Mouse (Mus musculus) urinary bladder, postnatal 14 days (tissue): ENCODE data around the gene Tvp23a.

Experiments
- DNase-seq: peaks from one replicate; pipeline ENCODE4 v3.0.0; 2021; ENCODE audit warnings: low spot score

The Tvp23a gene

DNA sequence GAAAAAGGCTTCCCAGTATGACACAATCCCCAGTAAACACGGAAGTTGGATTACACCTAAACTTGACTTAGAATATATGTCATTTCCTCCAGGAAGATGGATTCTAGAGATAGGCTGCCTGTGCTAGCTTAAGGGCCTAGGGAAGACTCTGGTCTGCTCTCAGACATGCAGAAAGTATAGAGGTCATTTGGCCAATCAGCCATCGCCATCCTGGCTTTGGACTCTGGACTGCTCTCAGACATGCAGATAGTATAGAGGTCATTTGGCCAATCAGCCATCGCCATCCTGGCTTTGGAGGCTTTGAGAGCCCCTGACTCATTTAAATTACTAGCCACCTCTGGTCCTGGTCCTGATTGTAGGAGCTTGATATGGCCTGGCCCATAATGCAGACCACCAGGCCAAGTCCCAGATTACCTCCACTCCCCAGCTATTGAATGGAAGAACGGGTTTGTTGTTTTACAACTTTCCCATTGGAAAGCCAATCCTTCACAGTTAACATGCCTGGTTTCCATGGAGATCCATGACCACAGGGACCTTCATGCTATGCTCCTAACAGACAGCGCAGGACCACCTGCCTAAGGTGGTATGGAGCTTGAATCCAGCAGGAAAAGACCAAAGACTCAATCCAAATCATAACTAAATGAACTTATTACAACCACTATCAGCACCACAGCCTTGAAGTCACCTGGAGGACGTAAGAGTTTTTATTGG lies 6.9 kb upstream of the Tvp23a start:
- no peak for DNase-seq

DNA sequence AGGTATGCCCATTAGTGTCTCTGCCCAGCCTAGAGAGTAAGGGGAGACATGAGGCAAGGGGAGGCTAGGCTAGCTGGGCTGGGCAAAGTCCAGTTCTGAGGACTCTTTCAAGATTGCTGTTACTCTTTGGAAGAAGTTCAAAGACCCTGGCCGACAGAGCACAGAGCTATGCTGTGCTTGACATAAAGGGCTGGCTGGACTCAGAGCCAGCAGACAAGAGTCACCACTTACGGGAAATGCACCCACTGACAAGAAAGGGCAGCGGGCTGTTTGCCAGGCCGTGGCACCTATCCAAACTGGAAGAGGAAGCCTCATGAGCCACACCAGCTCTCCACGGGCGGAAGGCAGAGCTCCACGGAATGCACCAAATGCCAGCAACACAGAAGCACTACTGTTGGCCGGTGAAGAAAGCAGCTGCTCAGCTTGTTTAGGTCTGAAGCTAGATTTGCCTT lies 5.3 kb upstream of the Tvp23a start:
- peak; percentile 78 for DNase-seq

DNA sequence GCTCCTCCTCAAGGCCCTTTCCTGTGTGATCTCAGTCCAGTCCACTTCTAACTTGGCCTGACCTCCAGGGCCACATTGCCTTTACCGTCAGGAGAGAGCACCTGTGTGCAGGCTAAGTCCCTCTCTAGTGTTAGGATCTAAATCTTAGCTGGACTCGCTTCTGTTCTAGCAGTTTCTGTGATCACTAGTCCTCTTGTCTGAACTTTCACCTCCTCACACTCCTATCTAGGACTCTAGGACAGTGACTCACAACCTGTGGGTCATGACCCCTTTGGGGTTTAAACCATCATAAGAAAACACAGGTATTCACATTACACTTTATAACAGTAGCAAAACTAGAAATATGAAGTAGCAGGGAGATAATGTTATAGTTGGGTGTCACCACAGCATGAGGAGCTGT lies 4.7 kb upstream of the Tvp23a start:
- DNase-seq: no peak

DNA sequence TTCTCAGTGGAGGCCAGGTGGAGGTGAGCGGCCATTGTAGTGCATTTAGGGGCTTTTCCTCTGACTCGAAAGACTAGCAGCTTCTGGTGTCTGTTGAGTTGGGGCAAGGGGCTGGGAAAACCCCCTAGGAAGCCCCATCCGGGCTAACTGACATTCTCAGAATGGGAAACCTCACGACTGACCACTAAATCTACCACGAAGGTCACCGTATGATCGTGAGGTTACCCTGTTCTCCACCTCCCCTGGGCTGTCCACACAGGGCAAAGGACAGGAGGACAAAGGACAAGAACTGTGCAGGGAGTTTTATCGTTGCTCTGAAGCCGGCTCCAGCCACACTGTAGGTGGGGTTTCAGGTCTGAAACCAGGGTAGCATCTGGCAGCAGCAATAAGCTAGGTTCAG lies 1.8 kb upstream of the Tvp23a start:
- no peak for DNase-seq

DNA sequence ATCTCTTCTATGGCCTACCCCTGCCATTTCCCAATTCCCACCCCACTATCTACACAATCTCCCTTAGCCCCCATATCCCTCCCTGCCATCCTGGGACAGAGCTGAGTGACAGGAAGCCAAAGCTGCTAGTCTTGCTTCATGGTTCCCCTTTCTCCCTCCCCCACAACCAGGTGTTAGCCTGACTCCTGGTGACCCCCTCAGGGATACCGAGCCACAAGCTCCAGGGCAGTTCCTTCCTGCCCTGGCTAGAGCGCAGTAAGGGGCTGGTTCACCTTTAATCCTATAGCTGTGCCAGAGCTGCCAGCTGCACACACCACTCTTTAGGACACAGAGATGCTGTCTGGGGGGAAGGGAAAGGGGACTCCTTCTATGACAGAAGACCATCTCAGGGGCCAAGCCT lies 619 bp upstream of the Tvp23a start:
- no peak for DNase-seq

DNA sequence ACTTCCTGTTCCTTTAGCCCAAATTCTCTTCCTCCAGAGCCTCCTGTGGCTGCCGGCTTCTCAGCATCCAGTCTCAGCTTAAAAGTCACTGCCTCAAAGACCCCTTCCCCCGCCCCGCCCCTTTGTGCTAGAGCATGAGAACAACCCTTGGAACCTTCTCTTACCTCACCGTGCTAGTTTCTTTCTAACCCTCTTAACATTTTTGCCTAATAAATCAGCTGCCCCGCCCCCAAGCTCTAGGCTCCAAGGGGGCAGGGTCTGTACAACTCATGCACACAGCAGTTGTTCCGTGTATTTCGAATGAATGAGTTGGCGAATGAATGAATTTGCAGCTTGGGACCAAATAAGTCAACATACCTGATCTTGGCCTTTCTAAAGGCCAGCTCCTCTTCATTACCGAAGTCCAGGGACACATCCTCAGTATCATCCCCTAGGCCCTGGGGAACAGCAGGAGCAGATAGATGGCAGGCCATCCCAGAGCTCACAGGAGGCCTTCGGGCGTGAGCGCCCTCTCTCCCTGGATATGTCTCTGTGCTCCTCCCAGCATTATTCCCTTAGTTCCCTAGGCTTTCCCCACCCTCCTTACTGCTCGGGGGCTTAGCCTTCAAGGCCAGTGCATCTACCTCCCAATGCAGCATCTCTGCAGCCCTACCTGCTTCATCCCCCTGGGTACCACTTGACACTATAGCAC lies 444 bp downstream of the Tvp23a start:
- DNase-seq: no peak

DNA sequence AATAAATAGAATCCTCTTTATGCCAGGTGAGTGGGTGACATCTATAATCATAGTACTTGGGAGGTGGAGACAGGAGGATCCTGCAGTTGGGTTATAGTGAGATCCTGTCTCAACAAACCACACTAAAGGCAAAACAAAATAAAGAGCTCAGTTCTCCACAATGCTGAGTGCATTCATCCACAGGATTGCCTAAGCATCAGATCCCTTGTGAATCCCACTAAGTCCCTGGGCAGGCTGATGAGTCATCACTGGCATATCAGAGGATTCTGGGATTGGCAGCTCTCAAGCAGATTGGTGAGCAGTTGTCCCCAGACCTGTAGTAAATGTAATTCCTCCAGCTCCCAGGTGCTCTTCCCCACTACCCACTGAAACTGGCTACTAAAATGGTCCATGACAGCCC lies 3.4 kb downstream of the Tvp23a start:
- no peak for DNase-seq

DNA sequence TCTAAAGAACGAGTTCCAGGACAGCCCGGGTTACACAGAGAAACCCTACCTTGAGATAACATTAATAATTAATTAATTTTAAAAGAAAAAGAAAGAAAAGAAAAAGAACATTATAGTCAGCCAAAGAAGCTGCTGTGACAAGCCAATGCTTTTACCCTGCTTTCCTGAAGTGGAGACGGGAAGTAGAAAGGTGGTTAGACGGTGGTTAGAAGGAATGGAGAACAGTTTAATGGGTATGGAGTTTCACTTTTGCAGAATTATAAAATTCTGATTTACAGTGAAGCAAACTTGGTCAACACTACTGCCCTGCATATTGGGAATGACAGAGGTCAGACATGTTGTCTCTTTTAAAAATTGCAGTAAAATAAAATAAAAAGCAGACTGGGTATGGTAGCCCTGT lies 5.4 kb downstream of the Tvp23a start:
- no peak for DNase-seq

DNA sequence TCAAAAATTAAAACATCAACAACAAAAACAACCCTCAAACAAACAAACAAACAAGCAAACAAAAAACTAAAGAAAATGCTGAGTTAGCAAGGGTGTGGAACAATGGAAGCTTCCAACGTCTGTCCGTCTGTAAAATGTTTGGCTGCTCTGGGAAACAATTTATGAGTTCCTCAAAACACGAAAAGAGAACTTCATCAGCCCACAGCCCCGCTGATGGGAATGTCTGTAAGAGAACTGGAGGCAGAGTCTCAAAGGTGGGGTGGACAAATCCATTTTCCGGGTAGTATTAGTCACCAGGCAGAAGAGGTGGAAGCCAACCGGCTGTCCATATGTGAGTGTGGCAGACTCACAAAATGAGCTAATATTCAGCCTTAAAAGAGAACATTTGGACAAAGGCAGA lies 5.8 kb downstream of the Tvp23a start:
- no peak for DNase-seq

DNA sequence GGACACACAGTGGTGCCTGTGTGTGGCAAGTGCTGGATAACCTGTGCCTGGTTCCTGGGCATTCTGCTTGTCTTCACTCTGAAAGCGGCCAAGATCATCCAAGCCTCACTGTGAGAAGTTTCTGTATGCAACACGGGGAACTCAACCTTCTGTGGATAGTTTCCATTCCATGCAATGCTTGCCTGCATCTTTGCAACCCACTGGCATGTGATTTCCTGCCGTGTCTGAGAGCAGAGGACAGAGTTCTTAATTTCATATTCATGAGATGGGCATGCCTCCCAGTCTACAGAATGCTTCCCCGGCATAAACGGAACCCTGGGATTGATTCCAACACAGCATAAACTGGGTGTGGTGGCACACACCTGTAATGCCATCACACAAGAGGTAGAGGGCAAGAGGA lies 9.1 kb downstream of the Tvp23a start:
- DNase-seq: no peak

DNA sequence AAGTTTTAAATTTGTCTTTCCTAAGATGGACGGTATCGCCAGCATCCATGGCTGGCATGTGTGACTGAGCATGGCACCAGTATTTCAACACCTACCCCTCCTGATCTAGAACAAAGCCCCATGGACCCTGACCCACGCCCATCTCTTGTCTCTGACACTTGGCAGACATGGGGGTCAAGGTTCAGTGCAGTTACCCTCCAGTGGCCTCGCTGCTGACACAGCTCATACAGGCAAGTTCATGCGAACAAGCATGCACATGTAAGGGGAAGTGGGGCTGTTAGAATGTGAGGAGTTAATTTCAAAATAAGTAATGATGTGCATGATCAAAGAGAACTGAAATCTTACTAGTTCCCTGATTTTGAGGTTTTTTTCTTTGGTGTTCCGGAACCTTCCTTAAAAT lies 11.0 kb downstream of the Tvp23a start:
- DNase-seq: no peak

DNA sequence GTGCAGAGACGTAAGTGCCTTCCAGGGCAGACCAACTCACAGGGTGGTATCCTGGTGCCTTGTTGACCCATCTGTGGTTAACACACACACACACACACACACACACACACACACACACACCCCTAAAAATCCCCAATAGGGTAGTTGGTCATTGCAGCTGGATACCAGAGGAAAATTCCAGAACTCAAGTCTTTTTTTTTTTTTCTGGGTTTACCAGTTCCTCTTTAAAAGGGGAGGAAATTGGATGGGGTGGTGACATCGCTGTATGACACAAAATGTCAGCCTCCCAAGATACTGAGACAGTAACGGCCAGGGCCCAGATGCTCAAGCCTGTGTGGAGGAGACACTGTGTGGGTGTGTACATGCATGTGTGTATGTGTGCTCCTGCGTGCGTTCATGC lies 13.8 kb downstream of the Tvp23a start:
- no peak for DNase-seq

DNA sequence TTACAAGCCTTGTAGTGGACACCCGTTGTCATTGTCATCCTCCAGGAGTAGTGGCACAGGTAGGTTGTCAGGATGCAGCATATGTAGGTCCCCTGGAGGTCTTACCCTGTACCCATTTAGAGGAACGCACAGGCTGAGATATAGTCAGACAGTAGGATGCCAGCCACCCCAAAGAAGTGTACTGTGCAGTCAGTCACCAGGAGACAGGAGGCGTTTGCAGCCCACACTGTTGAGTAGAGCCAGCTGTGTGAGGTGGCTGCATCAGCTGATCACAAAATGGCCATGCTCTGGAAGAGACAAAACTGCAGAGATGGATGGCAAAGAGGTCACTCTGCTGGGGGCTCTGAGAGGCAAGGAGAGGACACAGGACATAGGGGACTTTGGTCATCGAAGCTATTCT lies 14.8 kb downstream of the Tvp23a start:
- no peak for DNase-seq

DNA sequence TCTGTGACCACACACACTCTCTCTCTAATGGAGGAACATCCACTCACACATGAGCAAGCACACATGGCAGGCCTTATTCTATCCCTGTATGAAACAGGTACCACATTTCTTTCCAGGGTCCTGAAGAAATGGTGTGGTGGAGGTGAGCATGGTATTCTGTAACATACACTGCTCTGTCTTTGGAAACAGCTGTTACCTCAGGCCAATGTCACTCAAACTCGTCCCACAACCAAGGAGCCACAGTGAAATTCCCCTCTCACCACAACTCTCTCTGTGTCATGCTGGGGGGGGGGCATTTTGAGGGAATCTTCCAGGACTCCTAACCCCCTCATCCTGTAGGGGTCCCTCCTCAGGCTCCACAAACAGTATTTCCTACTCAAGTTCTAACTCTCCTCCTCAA lies 15.3 kb downstream of the Tvp23a start:
- DNase-seq: no peak

DNA sequence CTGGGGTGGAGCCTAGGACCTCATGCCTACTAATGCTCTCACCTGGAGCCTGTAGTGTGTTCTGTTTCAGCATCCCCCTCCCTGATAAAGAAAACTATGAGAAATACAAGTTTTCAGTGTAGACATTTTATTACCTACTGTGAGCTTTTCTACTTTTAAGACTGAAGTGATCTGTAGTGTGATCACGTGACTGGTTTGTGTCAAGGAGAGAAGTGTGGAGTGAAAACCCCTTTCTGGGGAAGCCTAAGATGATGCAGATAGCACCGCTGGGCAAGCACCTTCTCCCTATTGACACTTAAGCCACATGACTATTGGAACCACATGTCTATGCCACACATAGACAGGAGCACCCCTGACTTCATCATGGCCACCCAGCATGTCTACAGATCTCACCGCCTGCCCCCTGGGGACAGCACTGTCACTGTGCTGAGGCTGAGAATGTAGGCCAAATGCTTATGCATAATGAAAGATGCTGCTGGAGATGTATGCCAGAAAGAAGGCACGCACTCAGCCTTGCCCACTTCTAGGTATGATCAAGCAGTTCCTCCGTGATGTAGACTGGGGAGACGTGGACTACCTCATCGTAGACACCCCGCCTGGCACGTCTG lies 26.6 kb downstream of the Tvp23a start:
- no peak for DNase-seq

DNA sequence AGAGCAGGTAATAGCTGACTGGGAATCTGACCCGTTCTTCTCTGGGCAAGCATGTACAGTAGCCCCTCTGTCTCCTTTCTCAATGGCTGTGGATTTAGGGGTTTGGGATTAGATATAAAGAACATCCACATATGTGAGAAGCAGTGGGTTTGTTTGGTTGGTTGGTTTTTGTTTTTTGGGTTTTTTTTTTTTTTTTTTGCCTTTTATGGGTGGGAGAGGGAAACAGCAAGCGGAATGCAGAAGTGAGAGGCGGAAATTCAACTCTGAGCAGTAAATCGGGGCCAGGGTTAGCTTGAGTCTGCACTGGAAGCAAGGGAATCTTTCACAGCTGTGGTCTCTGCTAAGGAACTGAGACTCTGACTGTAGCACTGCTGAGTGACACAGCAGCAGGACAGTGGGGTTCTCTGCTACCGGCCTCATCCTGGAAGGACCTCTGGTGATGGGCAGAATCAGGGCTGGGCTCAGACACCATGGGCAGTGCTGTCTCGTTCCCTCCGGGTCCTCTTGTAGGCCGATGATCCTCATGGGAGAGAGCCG lies 29.4 kb downstream of the Tvp23a start:
- no peak for DNase-seq

DNA sequence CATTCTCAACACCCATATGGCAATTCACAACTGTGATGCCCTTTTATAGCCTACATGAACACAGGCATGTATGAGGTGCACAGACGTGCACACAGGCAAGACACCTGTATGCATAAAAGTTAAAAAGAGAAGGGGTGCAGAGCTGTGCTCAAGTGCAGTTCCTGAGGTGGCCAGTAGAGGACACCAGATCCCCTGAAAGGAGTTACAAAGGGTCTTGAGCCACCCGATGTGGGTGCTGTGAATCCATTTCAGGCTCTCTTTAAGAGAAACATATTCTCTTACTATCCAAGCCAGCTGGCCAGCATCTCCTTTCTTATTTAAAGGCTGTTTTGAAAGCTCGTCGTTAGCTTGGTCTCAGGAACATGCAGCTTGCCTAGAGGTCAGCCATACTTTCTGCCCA lies 30.3 kb downstream of the Tvp23a start:
- no peak for DNase-seq

DNA sequence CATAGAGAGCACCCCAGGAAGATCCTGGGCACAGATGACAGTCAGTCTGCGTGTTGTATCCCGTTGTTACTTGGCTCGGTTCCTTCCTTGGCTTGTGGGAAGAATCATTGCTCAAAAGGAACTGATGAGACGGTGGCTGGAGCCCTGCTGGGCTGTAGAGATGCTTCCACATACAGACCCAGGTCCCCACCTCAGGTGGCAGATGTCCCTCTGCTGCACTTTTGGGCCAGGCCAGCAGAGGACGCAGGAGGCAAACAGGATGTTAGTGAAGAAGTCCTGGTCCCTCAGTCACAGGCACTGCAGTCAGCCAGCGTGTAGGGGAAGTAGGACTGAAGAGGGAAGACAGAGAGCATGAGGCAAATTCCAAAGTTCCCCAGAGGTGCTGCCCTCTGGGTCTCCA lies 31.2 kb downstream of the Tvp23a start:
- no peak for DNase-seq

DNA sequence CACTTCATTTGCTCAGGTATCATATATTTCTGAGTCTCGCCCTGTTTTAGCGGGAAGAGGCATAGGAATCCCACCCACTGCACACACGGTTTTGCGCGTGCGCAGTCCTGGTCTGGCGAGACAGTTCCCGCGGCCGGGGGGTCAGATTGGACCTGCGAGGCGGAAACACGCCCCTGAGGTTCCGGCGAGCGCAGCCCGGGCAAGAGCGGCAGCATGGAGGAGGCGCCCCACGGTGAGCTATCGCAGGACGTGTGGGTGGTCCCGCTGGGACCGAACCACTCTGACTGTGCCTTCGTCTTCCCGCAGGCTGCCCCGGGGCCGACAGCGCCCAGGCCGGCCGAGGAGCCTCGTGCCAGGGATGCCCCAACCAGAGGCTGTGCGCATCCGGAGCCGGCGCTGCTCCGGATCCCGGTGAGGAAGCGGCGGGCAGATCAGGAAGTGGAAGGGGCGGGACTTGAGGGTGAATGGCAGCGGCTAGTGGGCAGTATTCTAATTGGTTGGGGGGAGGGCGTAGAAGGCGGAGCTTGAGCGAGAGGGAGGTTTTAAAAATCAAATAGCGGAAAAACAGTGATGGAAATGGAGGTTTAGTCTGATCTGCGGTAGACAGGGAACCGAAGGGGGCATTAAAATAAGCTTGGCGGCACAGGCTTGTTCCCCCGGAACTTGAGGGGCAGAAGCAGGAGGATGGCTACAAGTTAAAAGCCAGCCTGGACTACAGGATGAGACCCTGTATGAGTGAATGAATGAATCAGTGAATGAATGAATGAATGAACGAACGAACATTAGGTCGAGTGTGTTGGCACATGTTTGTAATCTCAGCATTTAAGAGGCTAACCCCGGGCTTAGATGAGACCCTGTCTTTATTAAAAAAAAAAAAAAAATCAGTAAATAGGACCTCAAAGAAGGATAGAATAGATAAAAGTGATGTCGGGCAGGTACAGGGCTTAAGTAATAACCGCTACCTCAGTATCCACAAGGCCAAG lies 35.1 kb downstream of the Tvp23a start, which contains the start of gene Nubp1:
Nubp1 (plus strand) TSS at position 185 of the 983 bp plus-strand sequence.
- DNase-seq: peak; percentile 93

DNA sequence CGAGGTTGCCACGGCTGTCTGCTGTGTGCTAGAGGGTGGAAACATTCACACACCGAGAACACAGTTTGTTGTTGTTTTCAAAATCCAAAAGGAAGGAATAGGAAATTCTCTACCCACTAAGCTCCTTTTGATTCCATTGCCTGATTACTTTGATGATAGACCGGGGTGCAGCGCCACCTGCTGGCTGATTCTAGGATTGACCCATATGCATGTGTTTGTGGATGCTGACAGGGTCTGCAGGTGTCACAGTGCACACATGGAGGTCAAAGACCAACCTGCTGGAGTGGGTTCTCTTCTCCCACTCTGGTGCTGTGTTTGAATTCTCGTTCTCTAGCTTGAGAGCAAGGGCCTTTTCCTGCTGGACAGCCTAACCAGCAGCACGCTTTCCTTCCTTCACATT lies 48.0 kb downstream of the Tvp23a start:
- DNase-seq: peak; percentile 80

DNA sequence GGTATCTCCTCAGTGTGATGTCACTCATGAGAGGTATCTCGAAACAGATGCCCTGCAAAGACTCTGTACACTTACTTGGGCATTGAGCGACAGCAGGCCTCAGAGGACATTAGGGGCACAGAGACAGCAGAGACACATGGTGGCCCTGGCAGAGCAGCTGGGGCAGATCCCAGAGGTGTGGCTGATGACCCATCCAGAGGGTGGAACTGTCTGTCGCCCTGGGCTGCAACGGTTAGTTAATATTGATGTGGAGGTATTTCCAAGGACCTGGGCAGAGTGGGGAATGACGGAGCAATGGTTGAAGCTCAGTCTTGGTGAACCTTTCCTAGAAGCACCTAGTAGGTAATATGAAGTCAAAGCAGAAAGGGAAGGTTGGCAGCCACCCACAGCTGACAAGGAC lies 48.4 kb downstream of the Tvp23a start:
- no peak for DNase-seq
